Mouse (Mus musculus): ENCODE data around the gene Racgap1. TPM values are rescaled to one million over a fixed set of nuclear protein-coding genes. Genes with fewer than 3 reads are reported as not detected.

Gene Racgap1
- total and polyA plus RNA-seq, 3 experiments = 1.5 to 1.9 (median 1.6) TPM

- Histone ChIP-seq H3K79me2 (replicated peaks; ENCODE audit: control insufficient read depth, insufficient read depth, low read length) (no peaks in the 10 kb centered on the region), H3K36me3 (ENCODE audit: control insufficient read depth, insufficient read depth, low read length) (no peaks in the 10 kb centered on the region), H3K27ac (no peak overlapping the region), H3K9ac (ENCODE audit: low read depth, low read length) (peak overlapping the region; percentile 33; the same call in 1 of the 2 replicates), H3K4me3 (peak overlapping the region; percentile 27), H3K27me3 (ENCODE audit: control insufficient read depth, insufficient read depth, low read length) (peaks cover 6% of the 10 kb centered on the region; the same call in 1 of the 2 replicates), H3K4me1 (ENCODE audit: control insufficient read depth, insufficient read depth, low read length) (peaks cover 1% of the 10 kb centered on the region; the same call in 1 of the 2 replicates)
- TF ChIP-seq POLR2A (IDR thresholded peaks at IDR 0.05; ENCODE audit: insufficient read depth, low read depth, low read length) (no peak), EP300 (IDR thresholded peaks at IDR 0.05; ENCODE audit: insufficient read depth, low read depth, low read length) (no peak), CTCF (IDR thresholded peaks at IDR 0.05) (peak; percentile 9; the same call in 1 of the 2 replicates)
- peak; percentile 43 to 54 for DNase-seq
- intact Hi-C loops (cut with DNase I) = no loop called here
- WGBS = 6% methylated on average over 53 of the region's 54 CpGs
Measured at GRCm38 (mm10) chr15:99583463-99584344, 67.8 kb downstream of the Racgap1 start.

DNA sequence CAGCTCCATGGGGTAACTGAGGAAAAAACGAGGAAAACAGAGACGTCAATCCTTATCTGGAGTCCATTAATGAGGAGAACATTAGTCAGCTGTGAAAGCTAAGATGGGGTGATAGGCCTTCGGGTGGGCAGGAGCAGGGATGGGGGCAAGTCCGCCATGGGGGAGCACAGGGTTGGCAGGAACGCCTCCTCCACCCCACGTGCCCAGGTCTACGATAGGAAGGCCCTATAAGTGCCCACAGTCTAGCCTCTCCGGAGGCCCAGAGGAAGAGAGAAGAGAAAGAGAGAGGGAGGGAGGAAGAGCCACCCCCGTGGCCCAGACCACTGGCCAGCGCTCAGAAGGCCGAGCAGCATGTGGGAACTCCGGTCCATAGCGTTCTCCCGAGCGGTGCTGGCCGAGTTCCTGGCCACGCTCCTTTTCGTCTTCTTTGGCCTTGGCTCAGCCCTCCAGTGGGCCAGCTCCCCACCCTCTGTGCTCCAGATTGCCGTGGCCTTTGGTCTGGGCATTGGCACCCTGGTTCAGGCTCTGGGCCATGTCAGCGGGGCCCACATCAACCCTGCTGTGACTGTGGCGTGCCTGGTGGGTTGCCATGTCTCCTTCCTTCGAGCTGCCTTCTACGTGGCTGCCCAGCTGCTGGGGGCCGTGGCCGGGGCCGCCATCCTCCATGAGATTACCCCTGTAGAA is 72.5 kb downstream of the Racgap1 start, which contains the start of gene Aqp2:
Aqp2 (plus strand) TSS at position 254 of the 684 bp plus-strand sequence.
- intact Hi-C loops (cut with DNase I) = no loop called here
- no peak for TF ChIP-seq POLR2A (IDR thresholded peaks at IDR 0.05; ENCODE audit: insufficient read depth, low read depth, low read length)
- no peak for TF ChIP-seq CTCF (IDR thresholded peaks at IDR 0.05)
- TF ChIP-seq EP300 (IDR thresholded peaks at IDR 0.05; ENCODE audit: insufficient read depth, low read depth, low read length) = no peak
- WGBS = 70% methylated on average over 26 of the region's 26 CpGs
- Histone ChIP-seq H3K4me1 (ENCODE audit: control insufficient read depth, insufficient read depth, low read length) (peaks cover 1% of the 10 kb centered on the region; the same call in 1 of the 2 replicates), H3K27ac (no peak within 1 kb of the TSS), H3K36me3 (ENCODE audit: control insufficient read depth, insufficient read depth, low read length) (no peaks in the 10 kb centered on the region), H3K27me3 (ENCODE audit: control insufficient read depth, insufficient read depth, low read length) (peaks cover 5% of the 10 kb centered on the region; the same call in 1 of the 2 replicates), H3K79me2 (replicated peaks; ENCODE audit: control insufficient read depth, insufficient read depth, low read length) (no peaks in the 10 kb centered on the region), H3K9ac (ENCODE audit: low read depth, low read length) (no peak within 1 kb of the TSS), H3K4me3 (no peak within 1 kb of the TSS)
- DNase-seq = no peak

Other genes with a start within 250 kb of the Racgap1 start
- gene Nckap5l, start 193.9 kb downstream of the Racgap1 start, total RNA-seq (2021) = 1 to 10 TPM; 4.2 to 5.2 TPM
- 3.5 and 4.5 TPM in 2 replicates for gene Nckap5l, start 193.9 kb downstream of the Racgap1 start, polyA plus RNA-seq (2012; rRNA removed)
- 1 to 10 TPM; 2.5 to 3.1 TPM for gene Bcdin3d, start 176.9 kb downstream of the Racgap1 start, total RNA-seq (2021)
- gene Bcdin3d, start 176.9 kb downstream of the Racgap1 start, polyA plus RNA-seq (2012; rRNA removed) = 4.2 and 4.3 TPM in 2 replicates
- gene Faim2, start 123.5 kb downstream of the Racgap1 start, total RNA-seq (2021) = under 1 TPM; 0.07 to 0.39 TPM
- 0.26 and 0.53 TPM in 2 replicates for gene Faim2, start 123.5 kb downstream of the Racgap1 start, polyA plus RNA-seq (2012; rRNA removed)
- gene Aqp2, start 72.6 kb downstream of the Racgap1 start, total RNA-seq (2021) = under 1 TPM in 1 of 2 experiments, not detected in 1; 0.34 TPM
- 0.23 and 0.26 TPM in 2 replicates for gene Aqp2, start 72.6 kb downstream of the Racgap1 start, polyA plus RNA-seq (2012; rRNA removed)
- gene Aqp5, start 60.9 kb downstream of the Racgap1 start, total RNA-seq (2021) = under 1 TPM in 1 of 2 experiments, not detected in 1; 0.42 TPM
- gene Aqp5, start 60.9 kb downstream of the Racgap1 start, polyA plus RNA-seq (2012; rRNA removed) = 0.91 and 7.2 TPM in 2 replicates
- gene Aqp6, start 50.3 kb downstream of the Racgap1 start, total RNA-seq (2021) = under 1 TPM; 0.18 to 0.27 TPM
- gene Aqp6, start 50.3 kb downstream of the Racgap1 start, polyA plus RNA-seq (2012; rRNA removed) = 0.08 and 0.18 TPM in 2 replicates
- under 1 TPM; 0.42 to 0.50 TPM for gene Asic1, start 18.7 kb upstream of the Racgap1 start, total RNA-seq (2021)
- 1.3 TPM in 2 replicates for gene Asic1, start 18.7 kb upstream of the Racgap1 start, polyA plus RNA-seq (2012; rRNA removed)
- 10 to 100 TPM; 20.1 to 20.6 TPM for gene Smarcd1, start 50.5 kb upstream of the Racgap1 start, total RNA-seq (2021)
- 39.0 and 58.0 TPM in 2 replicates for gene Smarcd1, start 50.5 kb upstream of the Racgap1 start, polyA plus RNA-seq (2012; rRNA removed)
- gene Gm17349, start 53.8 kb upstream of the Racgap1 start, total RNA-seq (2021) = 1 to 10 TPM; 3.7 to 4.1 TPM
- not detected in 2 replicates for gene Gm17349, start 53.8 kb upstream of the Racgap1 start, polyA plus RNA-seq (2012; rRNA removed)
- 10 to 100 TPM; 51.4 to 64.6 TPM for gene Gpd1, start 65.9 kb upstream of the Racgap1 start, total RNA-seq (2021)
- 125 and 177 TPM in 2 replicates for gene Gpd1, start 65.9 kb upstream of the Racgap1 start, polyA plus RNA-seq (2012; rRNA removed)
- 100 to 1,000 TPM; 215 to 236 TPM for gene Cox14, start 74.0 kb upstream of the Racgap1 start, total RNA-seq (2021)
- gene Cox14, start 74.0 kb upstream of the Racgap1 start, polyA plus RNA-seq (2012; rRNA removed) = 326 and 358 TPM in 2 replicates
- 10 to 100 TPM; 17.4 to 17.9 TPM for gene Cers5, start 121.2 kb upstream of the Racgap1 start, total RNA-seq (2021)
- 21.6 and 27.9 TPM in 2 replicates for gene Cers5, start 121.2 kb upstream of the Racgap1 start, polyA plus RNA-seq (2012; rRNA removed)
- gene Lima1, start 223.8 kb upstream of the Racgap1 start, total RNA-seq (2021) = 10 to 100 TPM; 15.7 to 16.7 TPM
- 8.8 and 13.4 TPM in 2 replicates for gene Lima1, start 223.8 kb upstream of the Racgap1 start, polyA plus RNA-seq (2012; rRNA removed)

Data from heart, adult 2 months (tissue).